Mouse (Mus musculus) ES-Bruce4 (cell line): ENCODE measurements around the gene Rgs10. TPM values are rescaled to one million over a fixed set of nuclear protein-coding genes. Genes with fewer than 3 reads are reported as not detected.
A peak's percentile ranks its signal among the peaks of the same experiment; 100 is the strongest.

Source experiments
- H3K27ac ChIP-seq: 2 replicates; pipeline ENCODE4 v1.5.1; 2012; ENCODE audit warnings: low read length, inconsistent platforms; ENCODE audit not compliant: insufficient read depth
- H3K27me3 ChIP-seq: 2 replicates; pipeline ENCODE4 v1.6.1; 2012; ENCODE audit warnings: mild to moderate bottlenecking, low read length, inconsistent platforms; ENCODE audit not compliant: control insufficient read depth, poor library complexity, insufficient read depth, severe bottlenecking
- H3K36me3 ChIP-seq: 2 replicates; pipeline ENCODE4 v1.6.1; 2012; ENCODE audit warnings: inconsistent platforms, mild to moderate bottlenecking, low read length, moderate library complexity; ENCODE audit not compliant: control insufficient read depth, poor library complexity, insufficient read depth, severe bottlenecking
- H3K4me1 ChIP-seq: one replicate; pipeline ENCODE4 v1.8.1; 2011; ENCODE audit warnings: low read length; ENCODE audit not compliant: control insufficient read depth, insufficient read depth
- H3K4me3 ChIP-seq: 2 replicates; pipeline ENCODE4 v1.5.1; 2011; ENCODE audit warnings: low read depth, mild to moderate bottlenecking, low read length
- H3K9ac ChIP-seq: 2 replicates; pipeline ENCODE4 v1.6.1; 2012; ENCODE audit warnings: low read depth, mild to moderate bottlenecking, inconsistent platforms; ENCODE audit not compliant: poor library complexity, severe bottlenecking
- H3K9me3 ChIP-seq: replicated peaks from 2 replicates; pipeline ENCODE4 v1.6.1; 2012; ENCODE audit warnings: mild to moderate bottlenecking, low read length, inconsistent platforms; ENCODE audit not compliant: control insufficient read depth, poor library complexity, insufficient read depth, severe bottlenecking
- CTCF ChIP-seq: IDR thresholded peaks from one replicate; pipeline ENCODE4 v1.8.1; 2011; ENCODE audit warnings: low read depth, low read length
- EP300 ChIP-seq: IDR thresholded peaks from 2 replicates; pipeline ENCODE4 v1.6.1; 2011; ENCODE audit warnings: low read depth, low read length; ENCODE audit not compliant: insufficient read depth
- POLR2A ChIP-seq: IDR thresholded peaks from one replicate; pipeline ENCODE4 v1.8.1; 2011; ENCODE audit warnings: low read length; ENCODE audit not compliant: insufficient read depth
- polyA plus RNA-seq: library from polyadenylated mRNA; stranded (reverse); fragments of >200 nt; gene quantifications from 2 replicates; pipeline ENCODE4 v1.2.4, GENCODE M21; 2011; ENCODE audit warnings: low read depth; ENCODE audit not compliant: missing spikeins, insufficient read depth, insufficient read length

Gene Rgs10
- polyA plus RNA-seq, 1 experiment = 6.0 TPM

DNA sequence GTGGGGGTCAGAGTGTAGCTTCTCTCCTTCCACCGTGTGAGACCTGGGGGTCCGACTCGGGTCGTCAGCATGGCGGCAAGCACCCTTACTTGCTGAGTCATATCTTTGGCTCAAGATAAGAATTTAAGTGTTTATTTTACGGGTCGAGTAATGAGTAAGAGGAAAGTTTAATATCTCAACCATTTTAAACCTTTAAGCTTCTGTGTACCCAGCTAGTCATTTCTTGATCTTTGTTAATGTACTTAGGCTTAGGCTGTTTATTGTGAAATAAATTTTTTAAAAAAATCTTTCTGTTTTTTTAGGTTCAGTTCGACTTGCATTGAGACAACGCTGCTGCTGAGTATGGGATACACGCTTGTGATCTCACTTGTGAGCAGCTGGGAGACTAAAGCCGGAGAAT lies 54.0 kb downstream of the Rgs10 start:
- no peaks in the 10 kb centered on the region for H3K4me1 ChIP-seq

DNA sequence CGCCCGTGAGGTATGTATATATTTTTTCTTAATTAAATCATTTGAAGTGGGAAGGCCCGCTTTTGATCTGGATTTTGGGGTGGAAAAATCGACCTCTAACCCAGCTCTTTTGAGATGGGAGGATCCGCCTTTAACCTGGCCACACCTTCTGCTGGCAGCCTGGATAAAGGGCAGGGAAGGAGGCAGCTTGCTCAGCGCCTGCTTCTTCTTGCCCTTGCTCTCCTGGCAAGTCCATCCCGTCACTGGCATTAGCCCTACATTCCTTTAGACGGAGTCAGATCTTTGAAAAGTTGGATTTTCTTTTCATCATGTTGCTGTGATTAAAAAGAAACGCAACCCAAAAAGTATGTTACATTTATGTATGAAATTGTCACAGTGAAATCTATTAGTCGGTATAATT lies 54.8 kb downstream of the Rgs10 start:
- no peaks in the 10 kb centered on the region for H3K36me3 ChIP-seq
- TF ChIP-seq EP300 = no peak
- no peak for TF ChIP-seq POLR2A
- TF ChIP-seq CTCF = no peak
- no peaks in the 10 kb centered on the region for H3K4me1 ChIP-seq
- H3K4me3 ChIP-seq = no peak overlapping the region
- no peak overlapping the region for H3K27ac ChIP-seq
- no peaks in the 10 kb centered on the region for H3K9me3 ChIP-seq
- no peaks in the 10 kb centered on the region for H3K27me3 ChIP-seq
- H3K9ac ChIP-seq = no peak overlapping the region

More for the DNA sequence above, 54.0 kb downstream of the Rgs10 start:
- Histone ChIP-seq H3K9ac (no peak overlapping the region), H3K27me3 (no peaks in the 10 kb centered on the region), H3K27ac (no peak overlapping the region), H3K36me3 (no peaks in the 10 kb centered on the region), H3K9me3 (no peaks in the 10 kb centered on the region), H3K4me3 (no peak overlapping the region)
- no peak for TF ChIP-seq CTCF
- no peak for TF ChIP-seq EP300
- TF ChIP-seq POLR2A = no peak

GRCm38 (mm10) chr7:128362916-128363315 lies 55.6 kb downstream of the Rgs10 start:
- H3K9me3 ChIP-seq = no peaks in the 10 kb centered on the region
- no peak overlapping the region for H3K4me3 ChIP-seq
- H3K36me3 ChIP-seq = no peaks in the 10 kb centered on the region
- no peaks in the 10 kb centered on the region for H3K4me1 ChIP-seq
- no peak overlapping the region for H3K27ac ChIP-seq
- no peaks in the 10 kb centered on the region for H3K27me3 ChIP-seq
- H3K9ac ChIP-seq = no peak overlapping the region
- TF ChIP-seq CTCF (no peak), EP300 (0 out of 2 replicates have a peak, but pooled peaks have one; percentile 13), POLR2A (no peak)

DNA sequence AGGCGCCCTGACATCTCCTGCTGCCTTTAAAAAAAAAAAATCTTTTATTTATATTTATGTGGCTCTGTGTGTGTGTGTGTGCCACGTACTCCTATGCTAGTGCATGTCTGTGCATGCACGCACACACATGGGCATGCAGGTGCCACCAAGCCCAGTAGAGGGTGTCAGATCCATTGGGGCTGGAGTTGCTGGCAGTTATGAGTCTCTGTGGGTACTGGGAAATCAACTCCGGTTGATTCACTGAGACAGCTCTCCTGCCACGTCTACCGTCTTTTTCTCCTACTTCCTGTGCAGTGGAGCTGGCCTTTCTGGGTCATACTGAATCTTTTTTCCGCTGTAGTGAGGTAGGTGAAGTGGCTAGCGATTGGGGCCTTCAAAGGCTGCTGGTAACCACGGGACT lies 58.8 kb downstream of the Rgs10 start:
- TF ChIP-seq CTCF = peak; percentile 15
- no peak for TF ChIP-seq EP300
- no peak for TF ChIP-seq POLR2A
- H3K4me3 ChIP-seq = no peak overlapping the region
- H3K27me3 ChIP-seq = no peaks in the 10 kb centered on the region
- no peak overlapping the region for H3K27ac ChIP-seq
- no peak overlapping the region for H3K9ac ChIP-seq
- no peaks in the 10 kb centered on the region for H3K9me3 ChIP-seq
- no peaks in the 10 kb centered on the region for H3K36me3 ChIP-seq
- no peaks in the 10 kb centered on the region for H3K4me1 ChIP-seq

- Histone ChIP-seq H3K27ac (no peak overlapping the region), H3K4me3 (no peak overlapping the region), H3K9me3 (no peaks in the 10 kb centered on the region), H3K36me3 (no peaks in the 10 kb centered on the region), H3K4me1 (no peaks in the 10 kb centered on the region), H3K27me3 (no peaks in the 10 kb centered on the region), H3K9ac (no peak overlapping the region)
- TF ChIP-seq CTCF (no peak), EP300 (no peak), POLR2A (no peak)
Observed at GRCm38 (mm10) chr7:128359164-128359563, 59.4 kb downstream of the Rgs10 start.

DNA sequence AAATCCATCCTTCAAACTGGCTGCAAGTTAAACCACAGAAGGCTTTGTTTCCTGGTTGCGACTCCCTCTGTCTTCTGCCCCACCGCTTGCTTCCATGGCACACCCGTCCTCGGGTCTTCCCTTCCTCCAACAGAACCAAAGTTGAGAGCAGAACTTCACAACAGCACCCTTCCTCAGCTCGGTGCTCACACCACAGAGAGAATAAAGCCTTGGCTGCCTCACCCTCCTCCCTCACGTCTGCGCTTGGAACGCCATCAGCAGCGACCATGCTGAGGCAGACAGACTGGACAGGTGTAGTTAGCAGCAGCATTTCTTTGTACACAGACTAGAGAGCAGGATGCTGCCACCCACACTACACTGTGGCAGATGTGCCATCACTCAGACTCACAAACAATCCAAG lies 59.8 kb downstream of the Rgs10 start:
- no peaks in the 10 kb centered on the region for H3K9me3 ChIP-seq
- no peaks in the 10 kb centered on the region for H3K36me3 ChIP-seq
- H3K4me3 ChIP-seq = no peak overlapping the region
- H3K4me1 ChIP-seq = no peaks in the 10 kb centered on the region
- no peak overlapping the region for H3K9ac ChIP-seq
- H3K27me3 ChIP-seq = no peaks in the 10 kb centered on the region
- no peak for TF ChIP-seq CTCF
- TF ChIP-seq POLR2A = no peak
- TF ChIP-seq EP300 = no peak
- H3K27ac ChIP-seq = no peak overlapping the region
